ENCODE assay signal across 8 mouse cellular contexts in genomic region chr14:17661100-17661521, GRCm38 (mm10). TPM values are rescaled to one million over a fixed set of nuclear protein-coding genes. Genes with fewer than 3 reads are reported as not detected.
DNase-seq lines count a peak whose midpoint lies in the region; ATAC-seq and TF ChIP-seq lines count a peak whose summit lies in the region.

No protein-coding gene starts in this region.

- H3K4me3 ChIP-seq in heart, embryonic 14.5 days (ENCODE audit: control insufficient read depth in 1 of 2, insufficient read depth in 1 of 2, low read depth in 1 of 2, low read length in 2 of 2): peak overlapping the region; percentile 69 to 72
- H3K4me3 ChIP-seq in hindbrain, embryonic 13.5 days: peak overlapping the region; percentile 77
- H3K4me3 ChIP-seq in liver, embryonic 14.5 days (ENCODE audit: insufficient read depth in 1 of 2, low read depth in 2 of 2, low read length in 2 of 2): peak overlapping the region; percentile 54 to 56

- H3K9me3 ChIP-seq in heart, embryonic 14.5 days (ENCODE audit: control insufficient read depth, low read length): no peaks in the 10 kb centered on the region
- no peaks in the 10 kb centered on the region for H3K9me3 ChIP-seq in hindbrain, embryonic 13.5 days
- H3K9me3 ChIP-seq in liver, embryonic 14.5 days (ENCODE audit: control insufficient read depth, low read length): no peaks in the 10 kb centered on the region

- H3K4me1 ChIP-seq in heart, embryonic 14.5 days (ENCODE audit: control insufficient read depth in 2 of 2, insufficient read depth in 2 of 2, low read length in 2 of 2): peaks cover 3 to 10% of the 10 kb centered on the region in 2 experiments; a peak in 1 of 4 replicates
- H3K4me1 ChIP-seq in hindbrain, embryonic 13.5 days (replicated peaks): peaks cover 22% of the 10 kb centered on the region
- no peaks in the 10 kb centered on the region for H3K4me1 ChIP-seq in liver, embryonic 14.5 days (replicated peaks; ENCODE audit: control insufficient read depth in 2 of 2, insufficient read depth in 2 of 2, low read length in 1 of 2)

- H3K27ac ChIP-seq in heart, embryonic 14.5 days (replicated peaks in 1 of 2; ENCODE audit: control insufficient read depth in 1 of 2, insufficient read depth in 1 of 2, low read depth in 2 of 2, low read length in 2 of 2): no peak overlapping the region
- no peak overlapping the region for H3K27ac ChIP-seq in hindbrain, embryonic 13.5 days
- no peak overlapping the region for H3K27ac ChIP-seq in liver, embryonic 14.5 days

- H3K27me3 ChIP-seq in heart, embryonic 14.5 days (ENCODE audit: control insufficient read depth, insufficient read depth, low read length): peaks cover 19% of the 10 kb centered on the region
- peaks cover 36% of the 10 kb centered on the region for H3K27me3 ChIP-seq in hindbrain, embryonic 13.5 days
- peaks cover 35% of the 10 kb centered on the region for H3K27me3 ChIP-seq in liver, embryonic 14.5 days (ENCODE audit: control insufficient read depth, insufficient read depth, low read length)

- TF ChIP-seq CTCF in liver, embryonic 14.5 days (IDR thresholded peaks at IDR 0.05; ENCODE audit: low read depth): no peak

- H3K36me3 ChIP-seq in heart, embryonic 14.5 days (ENCODE audit: control insufficient read depth, insufficient read depth, low read length): no peaks in the 10 kb centered on the region
- no peaks in the 10 kb centered on the region for H3K36me3 ChIP-seq in hindbrain, embryonic 13.5 days
- H3K36me3 ChIP-seq in liver, embryonic 14.5 days (replicated peaks; ENCODE audit: control insufficient read depth, insufficient read depth, low read depth): no peaks in the 10 kb centered on the region

- no peak for TF ChIP-seq EP300 in liver, embryonic 14.5 days (IDR thresholded peaks at IDR 0.05; ENCODE audit: low read depth)

- under 1% methylated on average over 16 of the region's 16 CpGs for WGBS in heart, embryonic 14.5 days
- under 1% methylated on average over 16 of the region's 16 CpGs for WGBS in hindbrain, embryonic 13.5 days
- WGBS in liver, embryonic 14.5 days (ENCODE audit: insufficient replicate concordance): 1% methylated on average over 16 of the region's 16 CpGs

- DNase-seq in heart, adult 9 months (ENCODE audit: low spot score in 2 of 2): no peak
- peak; percentile 1 to 8 for DNase-seq in CD8-positive naive resting alpha-beta T cell, adult 2 months (ENCODE audit: low read depth in 2 of 2, low spot score in 2 of 2)
- no peak for DNase-seq in liver, embryonic 14.5 days (ENCODE audit: low read depth in 3 of 3, low spot score in 3 of 3)
- peak; percentile 65 for DNase-seq in right cerebral cortex, postnatal 25 days
- no peak for DNase-seq in adrenal gland, postnatal 10 days

- H3K9ac ChIP-seq in heart, embryonic 14.5 days (ENCODE audit: low read length): peak overlapping the region; percentile 74
- H3K9ac ChIP-seq in hindbrain, embryonic 13.5 days: peak overlapping the region; percentile 80
- H3K9ac ChIP-seq in liver, embryonic 14.5 days (replicated peaks): no peak overlapping the region; the same call in 1 of the 2 replicates

- peak overlapping the region; percentile 100 for H3K4me2 ChIP-seq in heart, embryonic 14.5 days (ENCODE audit: low read length)
- peak overlapping the region; percentile 99 for H3K4me2 ChIP-seq in hindbrain, embryonic 13.5 days
- peak overlapping the region; percentile 64 for H3K4me2 ChIP-seq in liver, embryonic 14.5 days (ENCODE audit: low read depth)

- ATAC-seq in heart, embryonic 14.5 days (ENCODE audit: insufficient number of reproducible peaks, insufficient read depth, low FRiP score, low read depth): peak; percentile 15; the same call in 1 of the 2 replicates
- peak; percentile 13 for ATAC-seq in common myeloid progenitor, adult 5-6 weeks (replicated peaks; ENCODE audit: low read depth, poor library complexity, severe bottlenecking)
- peak; percentile 40 for ATAC-seq in hindbrain, embryonic 13.5 days (ENCODE audit: low FRiP score)
- ATAC-seq in liver, embryonic 14.5 days (ENCODE audit: insufficient read depth): peak; percentile 9; the same call in 1 of the 2 replicates

RNA-seq across cellular contexts. Expression of gene Thrb, which starts 1.1 kb away (rescaled TPM):
- polyA plus RNA-seq in heart, embryonic 14.5 days (2014; fragmentation: Nextera tagmentation; extraction: Ambion mirVana): 1.1 and 1.5 TPM in 2 replicates
- total RNA-seq in common myeloid progenitor, adult 5-6 weeks (2017): 0.73 and 0.92 TPM in 2 replicates
- 0.69 and 0.92 TPM in 2 replicates for polyA plus RNA-seq in hindbrain, embryonic 13.5 days (2015; fragmentation: Nextera tagmentation; extraction: Ambion mirVana)
- polyA plus RNA-seq in liver, embryonic 14.5 days (2012; rRNA removed): 0.68 and 0.86 TPM in 2 replicates
- polyA plus RNA-seq in liver, embryonic 14.5 days (2014; fragmentation: Nextera tagmentation; extraction: Ambion mirVana): 2.4 and 2.5 TPM in 2 replicates
- total RNA-seq in adrenal gland, postnatal 10 days (2021): 10 to 100 TPM; 33.8 to 35.0 TPM

Comparison
In these comparisons a context has a peak if more than half of its experiments do, and no peak if none do; other contexts are left out.
1. DNase-seq: peak in CD8-positive naive resting alpha-beta T cell, adult 2 months (2 of 2) and right cerebral cortex, postnatal 25 days (single experiment); none in heart, adult 9 months (0 of 2), liver, embryonic 14.5 days (0 of 3) and adrenal gland, postnatal 10 days (single experiment).
2. Peak in every context shown above with its lines, with median percentiles within 50 percentile points of each other: ATAC-seq, H3K4me2 ChIP-seq and H3K4me3 ChIP-seq.